Mouse (Mus musculus): Measurements from ENCODE around the gene Kcnip1. TPM values are rescaled to one million over a fixed set of nuclear protein-coding genes. Genes with fewer than 3 reads are reported as not detected.

Gene Kcnip1
- polyA plus RNA-seq, 1 experiment from 2014 or later = 4.3 TPM

DNA sequence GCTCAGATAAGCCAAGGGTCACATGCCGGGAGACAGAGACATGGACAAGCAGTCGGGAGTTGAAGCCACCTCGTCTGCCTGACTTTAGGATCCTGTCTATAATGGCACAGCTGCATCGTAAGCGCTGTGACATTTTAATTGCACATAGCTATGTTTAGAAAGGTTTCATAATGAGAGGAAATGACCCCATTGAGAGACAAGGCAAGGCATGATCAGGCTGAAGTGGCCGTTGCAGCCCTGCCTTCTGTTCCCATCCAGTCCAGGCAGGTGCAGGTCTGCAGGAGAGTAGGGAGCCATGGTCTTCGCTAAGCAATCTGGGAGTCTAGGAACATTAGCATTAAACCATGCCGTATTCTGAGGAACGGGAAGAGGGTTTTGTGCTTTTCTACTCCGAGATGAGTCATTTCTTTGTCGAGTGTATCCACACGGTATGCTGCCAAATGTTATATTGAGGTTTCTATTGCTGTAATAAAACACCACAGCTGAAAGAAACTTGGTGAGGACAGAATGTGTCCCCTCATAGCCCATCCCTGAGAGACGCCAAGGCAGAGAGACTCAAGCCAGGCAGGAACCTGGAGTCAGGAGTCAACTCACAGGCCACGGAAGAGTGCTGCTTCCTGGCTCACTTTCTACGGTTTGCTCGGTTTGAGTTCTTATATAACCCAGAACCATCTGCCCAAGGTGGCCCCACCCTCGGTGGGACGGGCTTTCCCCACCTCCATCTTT is 60.4 kb downstream of the Kcnip1 start:
- WGBS = 63% methylated on average over 18 of the region's 18 CpGs
- Histone ChIP-seq H3K4me1 (no peaks in the 10 kb centered on the region), H3K4me3 (no peak overlapping the region), H3K27me3 (peaks cover 6% of the 10 kb centered on the region), H3K27ac (no peak overlapping the region), H3K9ac (no peak overlapping the region), H3K4me2 (no peak overlapping the region), H3K9me3 (no peaks in the 10 kb centered on the region), H3K36me3 (no peaks in the 10 kb centered on the region)
- no peak for ATAC-seq (ENCODE audit: insufficient number of reproducible peaks, insufficient read depth, low FRiP score, low TSS enrichment, low read depth)

DNA sequence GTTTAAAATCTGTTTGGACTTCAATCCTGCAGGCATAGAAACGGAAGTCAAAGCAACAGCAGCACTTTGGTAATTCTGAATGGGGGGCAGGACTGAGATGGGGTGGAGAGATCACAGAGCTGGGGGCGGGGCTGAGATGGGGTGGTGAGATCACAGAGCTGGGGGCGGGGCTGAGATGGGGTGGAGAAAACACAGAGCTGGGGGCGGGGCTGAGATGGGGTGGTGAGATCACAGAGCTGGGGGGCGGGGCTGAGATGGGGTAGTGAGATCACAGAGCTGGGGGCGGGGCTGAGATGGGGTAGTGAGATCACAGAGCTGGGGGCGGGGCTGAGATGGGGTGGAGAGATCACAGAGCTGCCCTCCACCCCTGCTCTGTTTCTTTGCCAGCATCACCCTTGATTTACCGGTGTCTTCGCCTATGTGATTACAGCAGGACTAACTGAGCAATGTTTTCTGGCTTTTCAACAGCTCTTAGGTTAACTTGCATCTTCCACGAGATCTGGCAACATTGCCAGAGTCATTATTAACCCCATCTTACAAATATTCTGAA is 61.0 kb downstream of the Kcnip1 start:
- H3K27ac ChIP-seq = no peak overlapping the region
- H3K27me3 ChIP-seq = peaks cover 8% of the 10 kb centered on the region
- H3K9ac ChIP-seq = no peak overlapping the region
- no peaks in the 10 kb centered on the region for H3K9me3 ChIP-seq
- WGBS = 8% methylated on average over 10 of the region's 10 CpGs
- H3K4me1 ChIP-seq = no peaks in the 10 kb centered on the region
- H3K36me3 ChIP-seq = no peaks in the 10 kb centered on the region
- H3K4me2 ChIP-seq = no peak overlapping the region
- no peak for ATAC-seq (ENCODE audit: insufficient number of reproducible peaks, insufficient read depth, low FRiP score, low TSS enrichment, low read depth)
- H3K4me3 ChIP-seq = no peak overlapping the region

DNA sequence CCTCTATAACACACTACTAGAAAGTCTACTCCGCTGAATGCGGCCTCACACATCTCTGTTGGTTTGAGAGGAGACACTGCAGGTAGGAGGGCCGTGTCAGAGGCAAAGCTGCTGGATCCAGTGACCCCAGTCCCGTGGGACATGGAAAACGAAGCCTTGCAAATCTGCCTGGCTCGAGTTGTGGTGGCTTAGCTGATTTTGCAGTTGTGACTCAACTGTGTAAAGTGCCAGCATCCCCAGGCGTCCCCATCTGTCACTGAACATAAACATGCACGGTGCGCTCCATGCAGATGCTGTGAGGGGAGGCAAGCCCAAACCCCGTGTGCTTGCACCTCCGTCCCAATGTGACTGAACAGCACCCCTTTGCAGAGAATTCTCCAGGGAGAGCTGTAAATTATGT is 63.5 kb downstream of the Kcnip1 start:
- Histone ChIP-seq H3K36me3 (no peaks in the 10 kb centered on the region), H3K27ac (no peak overlapping the region), H3K9ac (no peak overlapping the region), H3K9me3 (no peaks in the 10 kb centered on the region), H3K4me1 (0 out of 2 replicates have a peak, but pooled peaks cover 8% of the 10 kb centered on the region), H3K4me3 (no peak overlapping the region), H3K4me2 (no peak overlapping the region), H3K27me3 (peaks cover 13% of the 10 kb centered on the region)
- ATAC-seq (ENCODE audit: insufficient number of reproducible peaks, insufficient read depth, low FRiP score, low TSS enrichment, low read depth) = no peak
- 71% methylated on average over 11 of the region's 11 CpGs for WGBS

DNA sequence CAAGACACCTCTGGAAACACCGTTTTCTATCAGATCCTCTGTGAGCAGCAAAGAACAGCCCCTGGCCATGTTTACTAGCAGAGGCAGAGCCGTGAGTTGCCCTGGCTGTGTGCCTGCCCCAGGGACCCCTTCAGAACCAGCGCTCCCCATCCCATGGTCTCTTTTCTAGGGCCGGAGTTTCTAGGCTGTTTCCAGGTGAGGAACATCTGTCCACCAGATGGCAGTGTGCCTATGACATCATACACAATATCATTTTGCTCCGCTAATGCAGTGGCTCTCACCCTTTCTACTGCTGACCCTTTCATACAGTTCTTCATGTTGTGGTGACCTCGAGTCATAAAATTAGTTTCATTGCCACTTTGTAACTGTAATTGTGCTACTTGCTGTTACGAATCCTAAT is 64.3 kb downstream of the Kcnip1 start:
- H3K36me3 ChIP-seq = no peaks in the 10 kb centered on the region
- WGBS = 23% methylated on average over 7 of the region's 7 CpGs
- H3K4me2 ChIP-seq = no peak overlapping the region
- no peak for ATAC-seq (ENCODE audit: insufficient number of reproducible peaks, insufficient read depth, low FRiP score, low TSS enrichment, low read depth)
- H3K27me3 ChIP-seq = peaks cover 16% of the 10 kb centered on the region
- no peak overlapping the region for H3K4me3 ChIP-seq
- no peak overlapping the region for H3K27ac ChIP-seq
- no peaks in the 10 kb centered on the region for H3K9me3 ChIP-seq
- 0 out of 2 replicates have a peak, but pooled peaks cover 8% of the 10 kb centered on the region for H3K4me1 ChIP-seq
- no peak overlapping the region for H3K9ac ChIP-seq

DNA sequence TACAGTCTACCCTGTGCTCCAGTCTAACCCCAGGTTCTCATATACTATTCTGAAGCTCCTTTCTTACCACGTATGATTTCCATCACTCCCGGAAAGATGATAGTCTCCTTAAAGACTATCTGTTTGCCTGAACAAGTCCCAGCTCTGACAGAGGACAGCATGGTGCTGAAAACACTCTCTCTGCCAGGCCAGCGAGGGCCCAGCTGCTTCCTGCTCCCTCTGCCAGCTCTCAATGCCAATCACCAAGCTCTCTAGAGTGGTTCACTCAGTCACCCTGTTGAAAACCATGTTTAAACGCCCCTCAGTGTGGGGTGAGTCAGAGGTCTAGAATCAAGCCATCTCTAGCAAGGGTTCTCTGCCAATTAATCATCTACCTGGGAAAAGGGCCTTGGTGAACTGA is 65.1 kb downstream of the Kcnip1 start:
- no peaks in the 10 kb centered on the region for H3K36me3 ChIP-seq
- WGBS = 67% methylated on average over 4 of the region's 4 CpGs
- H3K27ac ChIP-seq = no peak overlapping the region
- H3K4me3 ChIP-seq = no peak overlapping the region
- H3K4me2 ChIP-seq = no peak overlapping the region
- H3K9me3 ChIP-seq = no peaks in the 10 kb centered on the region
- H3K27me3 ChIP-seq = peaks cover 16% of the 10 kb centered on the region
- H3K9ac ChIP-seq = no peak overlapping the region
- no peak for ATAC-seq (ENCODE audit: insufficient number of reproducible peaks, insufficient read depth, low FRiP score, low TSS enrichment, low read depth)
- 0 out of 2 replicates have a peak, but pooled peaks cover 8% of the 10 kb centered on the region for H3K4me1 ChIP-seq

DNA sequence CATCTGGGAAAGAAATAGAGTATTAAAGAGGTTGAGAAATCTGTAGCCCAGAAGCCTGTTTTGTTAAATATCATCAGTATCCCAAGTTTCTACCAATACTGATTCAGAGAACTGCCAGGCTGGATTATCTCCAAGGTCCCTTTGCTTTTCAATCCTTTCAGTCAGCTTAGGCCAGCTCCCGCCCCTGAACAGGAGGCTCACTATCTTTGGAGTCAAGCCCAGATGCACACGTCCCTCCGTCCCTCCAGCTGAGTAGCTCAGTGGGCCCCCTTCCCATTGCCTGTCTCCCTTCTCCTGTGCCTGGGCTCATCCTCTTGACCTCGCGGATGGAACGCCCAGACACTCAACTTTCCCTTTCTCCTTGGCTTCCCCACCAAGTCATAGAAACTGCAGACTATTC is 65.6 kb downstream of the Kcnip1 start:
- Histone ChIP-seq H3K27me3 (peaks cover 16% of the 10 kb centered on the region), H3K4me3 (no peak overlapping the region), H3K9me3 (no peaks in the 10 kb centered on the region), H3K4me1 (0 out of 2 replicates have a peak, but pooled peaks cover 8% of the 10 kb centered on the region), H3K4me2 (no peak overlapping the region), H3K27ac (no peak overlapping the region), H3K9ac (no peak overlapping the region), H3K36me3 (no peaks in the 10 kb centered on the region)
- ATAC-seq (ENCODE audit: insufficient number of reproducible peaks, insufficient read depth, low FRiP score, low TSS enrichment, low read depth) = no peak
- 61% methylated on average over 6 of the region's 6 CpGs for WGBS

DNA sequence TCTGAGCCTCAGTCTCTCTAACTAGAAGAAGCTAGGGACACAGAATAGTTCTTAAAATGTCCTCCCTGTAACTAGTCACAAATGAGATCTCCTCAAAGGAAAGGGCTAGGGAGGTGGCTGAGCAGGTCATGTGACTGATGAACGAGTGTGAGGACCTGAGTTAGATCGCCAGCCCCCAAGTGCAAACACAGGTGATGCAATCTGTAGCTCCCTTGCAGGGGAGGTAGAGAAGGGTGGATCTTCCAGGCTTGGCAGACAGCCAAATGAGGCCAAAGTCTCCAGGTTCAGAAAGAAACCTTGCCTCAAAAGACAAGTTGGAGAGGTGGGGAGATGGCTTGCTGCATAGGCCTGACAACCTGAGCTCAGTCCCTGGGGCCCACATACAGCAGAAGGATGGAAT is 66.4 kb downstream of the Kcnip1 start:
- 57% methylated on average over 2 of the region's 2 CpGs for WGBS
- Histone ChIP-seq H3K27ac (no peak overlapping the region), H3K9ac (no peak overlapping the region), H3K4me1 (0 out of 2 replicates have a peak, but pooled peaks cover 8% of the 10 kb centered on the region), H3K9me3 (no peaks in the 10 kb centered on the region), H3K4me2 (no peak overlapping the region), H3K27me3 (peaks cover 16% of the 10 kb centered on the region), H3K36me3 (no peaks in the 10 kb centered on the region), H3K4me3 (no peak overlapping the region)
- no peak for ATAC-seq (ENCODE audit: insufficient number of reproducible peaks, insufficient read depth, low FRiP score, low TSS enrichment, low read depth)

DNA sequence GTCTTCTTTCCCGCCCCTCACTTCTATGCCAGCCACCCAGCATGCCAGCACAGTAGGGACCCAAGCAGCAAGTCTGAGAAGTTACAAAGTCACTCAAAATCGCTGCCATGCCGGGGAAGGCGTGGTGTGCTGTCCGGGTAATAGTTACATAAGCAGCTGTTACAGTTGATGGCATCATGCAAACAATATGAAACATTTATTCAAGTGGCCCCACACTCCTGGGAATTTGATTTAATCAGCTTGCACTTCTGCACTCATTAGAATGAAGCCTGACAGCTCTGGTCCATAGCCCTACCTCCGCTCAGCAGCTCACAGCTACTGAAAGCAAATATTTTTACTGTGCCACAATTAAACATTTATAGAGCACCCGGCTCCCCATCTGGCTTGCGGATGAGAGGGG is 67.2 kb downstream of the Kcnip1 start:
- no peak overlapping the region for H3K4me3 ChIP-seq
- ATAC-seq (ENCODE audit: insufficient number of reproducible peaks, insufficient read depth, low FRiP score, low TSS enrichment, low read depth) = no peak
- H3K27me3 ChIP-seq = peaks cover 16% of the 10 kb centered on the region
- WGBS = 76% methylated on average over 8 of the region's 8 CpGs
- 0 out of 2 replicates have a peak, but pooled peaks cover 8% of the 10 kb centered on the region for H3K4me1 ChIP-seq
- no peaks in the 10 kb centered on the region for H3K9me3 ChIP-seq
- no peak overlapping the region for H3K4me2 ChIP-seq
- H3K9ac ChIP-seq = no peak overlapping the region
- H3K27ac ChIP-seq = no peak overlapping the region
- no peaks in the 10 kb centered on the region for H3K36me3 ChIP-seq

DNA sequence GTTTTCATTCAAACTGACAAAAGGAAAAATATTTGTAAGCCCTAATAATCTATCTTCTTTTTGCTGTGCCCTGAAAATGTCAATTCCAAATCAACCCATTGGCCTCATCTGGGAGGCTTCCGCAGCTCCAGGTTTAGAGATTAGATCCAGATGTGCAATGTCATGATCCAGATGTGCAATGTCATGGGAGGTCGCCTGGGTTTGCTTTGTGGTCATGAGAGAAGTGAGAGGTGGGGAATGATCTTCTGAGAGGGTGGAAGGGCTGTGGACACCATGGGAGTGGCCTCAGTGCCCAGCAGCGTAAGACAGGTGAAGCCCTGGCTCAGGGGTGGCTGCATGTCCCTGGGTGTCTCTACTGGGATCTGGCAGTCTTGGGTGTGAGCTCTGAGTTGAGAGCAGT is 69.9 kb downstream of the Kcnip1 start:
- H3K27me3 ChIP-seq = peaks cover 23% of the 10 kb centered on the region
- 20% methylated on average over 3 of the region's 3 CpGs for WGBS
- no peak overlapping the region for H3K27ac ChIP-seq
- H3K4me2 ChIP-seq = no peak overlapping the region
- H3K4me3 ChIP-seq = no peak overlapping the region
- H3K9ac ChIP-seq = no peak overlapping the region
- no peaks in the 10 kb centered on the region for H3K36me3 ChIP-seq
- no peaks in the 10 kb centered on the region for H3K9me3 ChIP-seq
- ATAC-seq (ENCODE audit: insufficient number of reproducible peaks, insufficient read depth, low FRiP score, low TSS enrichment, low read depth) = no peak
- 0 out of 2 replicates have a peak, but pooled peaks cover 8% of the 10 kb centered on the region for H3K4me1 ChIP-seq

DNA sequence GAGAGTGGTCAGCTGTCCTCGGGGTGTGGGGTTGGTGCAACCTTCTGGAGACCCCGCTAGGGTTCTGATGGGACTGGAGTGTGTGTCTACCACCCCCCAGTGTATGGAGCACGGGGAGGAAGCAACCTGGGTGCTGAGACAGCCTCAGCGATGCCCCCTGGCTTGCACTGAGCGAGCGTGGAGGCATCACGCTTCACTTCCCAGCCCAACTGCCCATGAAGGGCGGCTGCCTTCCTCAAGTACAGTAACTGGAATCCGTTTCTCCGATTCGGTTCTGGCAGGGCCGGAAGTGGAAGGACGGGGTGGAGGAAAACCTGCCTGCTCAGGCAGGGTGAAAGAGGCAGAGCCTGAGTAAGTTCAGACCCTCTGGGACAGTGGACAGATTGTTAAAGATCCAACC is 71.5 kb downstream of the Kcnip1 start:
- WGBS = 72% methylated on average over 13 of the region's 13 CpGs

DNA sequence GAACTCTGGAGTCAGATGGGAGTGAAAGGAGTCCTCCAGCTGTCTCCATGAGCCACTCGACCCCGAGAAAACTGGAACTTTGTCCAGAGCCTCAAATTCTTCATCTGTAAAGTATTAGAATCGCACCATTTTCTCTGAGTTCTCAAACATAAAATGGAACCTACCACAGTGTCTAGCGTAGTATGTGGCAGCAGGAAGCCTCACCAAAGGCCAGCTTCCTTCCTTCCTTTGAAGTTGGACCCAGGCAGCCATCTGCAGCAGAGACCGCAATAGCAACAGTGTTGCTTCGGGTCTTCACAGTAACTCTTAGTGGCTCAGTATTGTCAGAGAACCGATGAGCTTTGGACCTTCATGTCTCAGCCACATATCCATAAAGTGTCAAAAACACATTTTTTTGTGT is 73.1 kb downstream of the Kcnip1 start:
- H3K4me2 ChIP-seq = no peak overlapping the region
- no peaks in the 10 kb centered on the region for H3K9me3 ChIP-seq
- 0 out of 2 replicates have a peak, but pooled peaks cover 4% of the 10 kb centered on the region for H3K4me1 ChIP-seq
- no peak overlapping the region for H3K9ac ChIP-seq
- H3K27me3 ChIP-seq = peaks cover 13% of the 10 kb centered on the region
- no peaks in the 10 kb centered on the region for H3K36me3 ChIP-seq
- no peak overlapping the region for H3K27ac ChIP-seq
- WGBS = 78% methylated on average over 7 of the region's 7 CpGs
- no peak for ATAC-seq (ENCODE audit: insufficient number of reproducible peaks, insufficient read depth, low FRiP score, low TSS enrichment, low read depth)
- H3K4me3 ChIP-seq = no peak overlapping the region

More for the DNA sequence above, 71.5 kb downstream of the Kcnip1 start:
- no peak overlapping the region for H3K9ac ChIP-seq
- no peaks in the 10 kb centered on the region for H3K9me3 ChIP-seq
- H3K4me2 ChIP-seq = no peak overlapping the region
- ATAC-seq (ENCODE audit: insufficient number of reproducible peaks, insufficient read depth, low FRiP score, low TSS enrichment, low read depth) = no peak
- no peak overlapping the region for H3K4me3 ChIP-seq
- peaks cover 14% of the 10 kb centered on the region for H3K27me3 ChIP-seq
- H3K4me1 ChIP-seq = 0 out of 2 replicates have a peak, but pooled peaks cover 9% of the 10 kb centered on the region
- H3K27ac ChIP-seq = no peak overlapping the region
- H3K36me3 ChIP-seq = no peaks in the 10 kb centered on the region

DNA sequence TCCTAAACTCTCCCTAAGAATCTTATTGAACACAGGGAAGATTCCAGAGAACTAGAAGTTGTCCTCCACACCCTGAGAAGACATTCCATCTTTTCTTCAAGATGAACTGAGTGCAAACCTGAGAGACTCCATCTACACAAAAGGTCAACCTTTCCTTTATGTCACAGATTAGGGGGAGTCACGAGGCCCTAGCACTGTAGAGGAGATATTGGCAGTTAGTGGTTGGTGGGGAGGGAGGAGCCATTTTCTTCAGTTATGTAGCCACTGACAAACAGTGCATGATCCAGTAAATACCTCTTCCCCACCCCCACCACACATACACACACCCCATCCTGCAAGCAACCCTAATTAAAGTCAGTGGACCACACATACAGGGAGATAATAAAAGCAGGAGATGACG is 74.5 kb downstream of the Kcnip1 start:
- H3K4me3 ChIP-seq = no peak overlapping the region
- H3K9me3 ChIP-seq = no peaks in the 10 kb centered on the region
- no peak for ATAC-seq (ENCODE audit: insufficient number of reproducible peaks, insufficient read depth, low FRiP score, low TSS enrichment, low read depth)
- H3K9ac ChIP-seq = no peak overlapping the region
- 0 out of 2 replicates have a peak, but pooled peaks cover 4% of the 10 kb centered on the region for H3K4me1 ChIP-seq
- WGBS = 38% methylated on average over 2 of the region's 2 CpGs
- no peak overlapping the region for H3K27ac ChIP-seq
- no peak overlapping the region for H3K4me2 ChIP-seq
- H3K27me3 ChIP-seq = peaks cover 9% of the 10 kb centered on the region
- no peaks in the 10 kb centered on the region for H3K36me3 ChIP-seq
